ENCODE assay signal across 21 mouse cellular contexts in the genomic region with DNA sequence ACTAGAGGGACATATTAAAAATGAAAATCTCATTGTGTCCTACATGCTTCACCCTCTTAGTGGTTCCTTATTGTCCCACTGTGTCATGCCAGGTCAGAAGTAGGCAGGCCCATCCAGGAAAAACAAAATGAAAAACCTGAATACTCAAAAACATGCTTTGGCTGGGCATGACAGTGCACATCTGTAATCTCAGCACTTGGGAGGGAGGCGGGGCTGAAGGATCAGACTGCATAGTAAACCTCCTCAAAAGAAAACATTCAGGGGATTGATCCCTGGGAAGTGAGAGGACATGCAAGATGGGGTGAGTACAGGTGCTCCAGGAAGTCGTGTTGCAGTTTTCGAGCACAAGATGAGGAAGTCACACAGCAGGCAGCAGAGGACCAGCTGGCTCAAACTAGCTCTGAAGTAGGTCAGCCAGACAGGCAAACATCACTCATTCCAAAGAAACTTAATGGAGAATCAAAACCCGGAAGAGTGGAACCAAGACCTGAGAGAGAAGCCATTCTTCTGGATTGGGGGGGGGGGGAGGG. TPM values are rescaled to one million over a fixed set of nuclear protein-coding genes. Genes with fewer than 3 reads are reported as not detected.
DNase-seq lines count a peak whose midpoint lies in the region; ATAC-seq and TF ChIP-seq lines count a peak whose summit lies in the region.
"Had no signal": no experiment of that assay in that cellular context is flagged by ENCODE, and none has a peak within 500 bp of the region (broad histone marks: within the 10 kb centered on the region; RNA-seq: fewer than 3 reads in every experiment).

No protein-coding gene starts in this region.

- no peaks in the 10 kb centered on the region for H3K9me3 ChIP-seq in liver, embryonic 13.5 days (replicated peaks)
- no peaks in the 10 kb centered on the region for H3K9me3 ChIP-seq in forebrain, embryonic 10.5 days
- H3K9me3 ChIP-seq: midbrain, embryonic 12.5 days had no signal

- no peak for DNase-seq in spleen, adult 2 months (ENCODE audit: low read depth in 1 of 2, low spot score in 2 of 2)
- no peak for DNase-seq in spleen, postnatal 14 days (ENCODE audit: low spot score in 2 of 2)
- DNase-seq in c-Kit-negative CD71-positive TER-119-positive erythroid progenitor cells, embryonic 14.5 days (ENCODE audit: low read depth, low spot score), result peak; percentile 69
- peak; percentile 60 for DNase-seq in liver, embryonic 13.5 days
- no peak for DNase-seq in gastrocnemius, postnatal 25 days
- DNase-seq in forebrain, embryonic 10.5 days (ENCODE audit: extremely low spot score, low spot score), result no peak
- DNase-seq in adrenal gland, postnatal 25 days, result no peak
- DNase-seq: adrenal gland, postnatal 14 days; cerebellum, postnatal 10 days; kidney, adult 9 months; left cerebral cortex, postnatal 4 days; lung, adult 18-20 months; lung, postnatal 36 days; thymus, adult 18-20 months had no signal

- H3K36me3 ChIP-seq in spleen, adult 2 months (ENCODE audit: control insufficient read depth, insufficient read depth, low read length), result peaks cover 32% of the 10 kb centered on the region
- H3K36me3 ChIP-seq in liver, embryonic 13.5 days, result peaks cover 54% of the 10 kb centered on the region
- H3K36me3 ChIP-seq in forebrain, embryonic 10.5 days (replicated peaks), result peaks cover 55% of the 10 kb centered on the region

- H3K4me2 ChIP-seq in liver, embryonic 13.5 days, result peak overlapping the region; percentile 79
- H3K4me2 ChIP-seq: heart, embryonic 11.5 days; midbrain, embryonic 12.5 days had no signal

- H3K4me1 ChIP-seq in spleen, adult 2 months (ENCODE audit: control insufficient read depth, insufficient read depth, insufficient read length), result no peaks in the 10 kb centered on the region; the same call in 1 of the 2 replicates
- peaks cover 59% of the 10 kb centered on the region for H3K4me1 ChIP-seq in liver, embryonic 13.5 days (replicated peaks)
- peaks cover 17% of the 10 kb centered on the region for H3K4me1 ChIP-seq in forebrain, embryonic 10.5 days

- H3K4me3 ChIP-seq in spleen, adult 2 months (ENCODE audit: extremely low read depth, insufficient read depth, insufficient read length), result no peak overlapping the region
- H3K4me3 ChIP-seq in liver, embryonic 13.5 days (replicated peaks), result peak overlapping the region; percentile 87
- no peak overlapping the region for H3K4me3 ChIP-seq in forebrain, embryonic 10.5 days
- H3K4me3 ChIP-seq: midbrain, embryonic 12.5 days had no signal

- peak overlapping the region; percentile 45; the same call in 1 of the 2 replicates for H3K27ac ChIP-seq in spleen, adult 2 months (ENCODE audit: insufficient read depth, low read length)
- peak overlapping the region; percentile 100 for H3K27ac ChIP-seq in liver, embryonic 13.5 days
- no peak overlapping the region for H3K27ac ChIP-seq in forebrain, embryonic 10.5 days
- H3K27ac ChIP-seq: midbrain, embryonic 12.5 days had no signal

- peak; percentile 9 for ATAC-seq in liver, embryonic 13.5 days (ENCODE audit: low read depth)
- ATAC-seq: activated CD4-positive, CD25-positive, alpha-beta regulatory T cell, adult 4 months; forebrain, embryonic 16.5 days had no signal

- H3K27me3 ChIP-seq in spleen, adult 2 months (ENCODE audit: control insufficient read depth, insufficient read depth, low read length), result no peaks in the 10 kb centered on the region
- H3K27me3 ChIP-seq in liver, embryonic 13.5 days, result no peaks in the 10 kb centered on the region
- H3K27me3 ChIP-seq in forebrain, embryonic 10.5 days (ENCODE audit: poor library complexity, severe bottlenecking), result no peaks in the 10 kb centered on the region
- H3K27me3 ChIP-seq: midbrain, embryonic 12.5 days had no signal

- no peak for TF ChIP-seq POLR2A in spleen, adult 2 months (IDR thresholded peaks at IDR 0.05; ENCODE audit: low read depth, low read length)

- TF ChIP-seq CTCF in spleen, adult 2 months (IDR thresholded peaks at IDR 0.05; ENCODE audit: extremely low read depth, insufficient read depth, insufficient read length, insufficient replicate concordance), result no peak

- WGBS in spleen, adult 2 months, result 62% methylated on average over 4 of the region's 4 CpGs
- 64% methylated on average over 4 of the region's 4 CpGs for WGBS in liver, embryonic 13.5 days (ENCODE audit: insufficient replicate concordance)
- 84% methylated on average over 4 of the region's 4 CpGs for WGBS in forebrain, embryonic 10.5 days

- H3K9ac ChIP-seq in liver, embryonic 13.5 days, result peak overlapping the region; percentile 94
- H3K9ac ChIP-seq: midbrain, embryonic 12.5 days had no signal

RNA-seq across cellular contexts. Expression of a gene that starts 3.0 kb away (rescaled TPM):
- polyA plus RNA-seq in spleen, adult 2 months (2012; rRNA removed), result 20.3 and 31.5 TPM in 2 replicates
- polyA plus RNA-seq in liver, embryonic 13.5 days (2015; fragmentation: Nextera tagmentation; extraction: Ambion mirVana), result 48.7 and 49.9 TPM in 2 replicates
- 10 to 100 TPM; 25.6 to 26.9 TPM for total RNA-seq in gastrocnemius, postnatal 25 days (2021)
- 18.0 and 19.5 TPM in 2 replicates for polyA plus RNA-seq in forebrain, embryonic 10.5 days (2016; fragmentation: Nextera tagmentation; extraction: Ambion mirVana)
- total RNA-seq in adrenal gland, postnatal 25 days (2021), result 70.2 and 81.0 TPM in 2 replicates

RNA-seq across cellular contexts. Expression of a gene that starts 23.7 kb away (rescaled TPM):
- polyA plus RNA-seq in spleen, adult 2 months (2012; rRNA removed), result 0.02 TPM in 1 of 2 replicates, not detected in the other
- polyA plus RNA-seq in liver, embryonic 13.5 days (2015; fragmentation: Nextera tagmentation; extraction: Ambion mirVana), result 0.96 and 1.6 TPM in 2 replicates
- not detected for total RNA-seq in gastrocnemius, postnatal 25 days (2021)
- polyA plus RNA-seq in forebrain, embryonic 10.5 days (2016; fragmentation: Nextera tagmentation; extraction: Ambion mirVana), result 1.4 and 2.2 TPM in 2 replicates
- total RNA-seq in adrenal gland, postnatal 25 days (2021), result 0.18 and 0.48 TPM in 2 replicates
- total RNA-seq: hematopoietic stem cell, adult 5-6 weeks had no signal
- polyA plus RNA-seq: activated CD4-positive, CD25-positive, alpha-beta regulatory T cell, adult 4 months had no signal

RNA-seq across cellular contexts. Expression of a gene that starts 26.5 kb away (rescaled TPM):
- 0.11 TPM in 1 of 2 replicates, not detected in the other for polyA plus RNA-seq in spleen, adult 2 months (2012; rRNA removed)
- polyA plus RNA-seq in liver, embryonic 13.5 days (2015; fragmentation: Nextera tagmentation; extraction: Ambion mirVana), result 0.07 TPM in 1 of 2 replicates, not detected in the other
- total RNA-seq in gastrocnemius, postnatal 25 days (2021), result not detected
- not detected in 2 replicates for polyA plus RNA-seq in forebrain, embryonic 10.5 days (2016; fragmentation: Nextera tagmentation; extraction: Ambion mirVana)
- total RNA-seq in adrenal gland, postnatal 25 days (2021), result not detected in 2 replicates
- total RNA-seq: adrenal gland, postnatal 14 days; hematopoietic stem cell, adult 5-6 weeks; left cerebral cortex, adult 18-20 months had no signal
- polyA plus RNA-seq: activated CD4-positive, CD25-positive, alpha-beta regulatory T cell, adult 4 months; heart, embryonic 11.5 days; midbrain, embryonic 12.5 days; stomach, embryonic 14.5 days had no signal

RNA-seq across cellular contexts. Expression of a gene that starts 26.6 kb away (rescaled TPM):
- 0.20 and 0.70 TPM in 2 replicates for polyA plus RNA-seq in spleen, adult 2 months (2012; rRNA removed)
- polyA plus RNA-seq in liver, embryonic 13.5 days (2015; fragmentation: Nextera tagmentation; extraction: Ambion mirVana), result 0.21 and 0.44 TPM in 2 replicates
- total RNA-seq in gastrocnemius, postnatal 25 days (2021), result not detected
- polyA plus RNA-seq in forebrain, embryonic 10.5 days (2016; fragmentation: Nextera tagmentation; extraction: Ambion mirVana), result not detected in 2 replicates
- not detected in 2 replicates for total RNA-seq in adrenal gland, postnatal 25 days (2021)
- total RNA-seq: adrenal gland, postnatal 14 days; hematopoietic stem cell, adult 5-6 weeks; left cerebral cortex, postnatal 4 days had no signal
- polyA plus RNA-seq: activated CD4-positive, CD25-positive, alpha-beta regulatory T cell, adult 4 months; heart, embryonic 11.5 days; midbrain, embryonic 12.5 days; stomach, embryonic 14.5 days had no signal

RNA-seq across cellular contexts. Expression of a gene that starts 49.0 kb away (rescaled TPM):
- polyA plus RNA-seq in spleen, adult 2 months (2012; rRNA removed), result 44.0 and 55.7 TPM in 2 replicates
- 82.7 and 85.9 TPM in 2 replicates for polyA plus RNA-seq in liver, embryonic 13.5 days (2015; fragmentation: Nextera tagmentation; extraction: Ambion mirVana)
- total RNA-seq in gastrocnemius, postnatal 25 days (2021), result 1 to 10 TPM; 1.6 to 2.8 TPM
- 1,441 and 1,446 TPM in 2 replicates for polyA plus RNA-seq in forebrain, embryonic 10.5 days (2016; fragmentation: Nextera tagmentation; extraction: Ambion mirVana)
- total RNA-seq in adrenal gland, postnatal 25 days (2021), result 61.0 and 68.3 TPM in 2 replicates

Comparison
In these comparisons a context has a peak if more than half of its experiments do, and no peak if none do; other contexts are left out.
1. DNase-seq: peak in c-Kit-negative CD71-positive TER-119-positive erythroid progenitor cells, embryonic 14.5 days (single experiment) and liver, embryonic 13.5 days (single experiment); none in spleen, adult 2 months (0 of 2), spleen, postnatal 14 days (0 of 2), gastrocnemius, postnatal 25 days (single experiment), forebrain, embryonic 10.5 days (single experiment) and adrenal gland, postnatal 25 days (single experiment).